Mouse (Mus musculus) myocyte (in vitro differentiated cells): ENCODE measurements at regions not wholly inside any gene's neighbourhood (a gene's known extent, or its start where the extent isn't known, plus 50 kb on each side); places are given as distances from the start of the nearest gene placed in this dataset.

Source experiments
- H3K27me3 ChIP-seq: one replicate; pipeline ENCODE4 v1.6.1; 2011; ENCODE audit not compliant: control insufficient read depth, insufficient read depth, insufficient read length
- H3K36me3 ChIP-seq: one replicate; pipeline ENCODE4 v1.6.1; 2011; ENCODE audit not compliant: control insufficient read depth, insufficient read depth
- H3K4me2 ChIP-seq: one replicate; pipeline ENCODE4 v1.6.1; 2011; ENCODE audit warnings: low read depth, control low read depth
- H3K4me3 ChIP-seq: one replicate; pipeline ENCODE4 v1.5.1; 2011; ENCODE audit warnings: mild to moderate bottlenecking, control low read depth, moderate library complexity
- H3K79me2 ChIP-seq: one replicate; pipeline ENCODE4 v1.6.1; 2011; ENCODE audit not compliant: control insufficient read depth, insufficient read depth
- H3ac ChIP-seq: one replicate; pipeline ENCODE4 v1.6.1; 2011; ENCODE audit not compliant: control insufficient read depth, insufficient read length
- CEBPB ChIP-seq: IDR thresholded peaks from 2 replicates; pipeline ENCODE4 v1.6.1; 2011; ENCODE audit warnings: mild to moderate bottlenecking, moderate library complexity; ENCODE audit not compliant: poor library complexity, insufficient read depth, severe bottlenecking
- E2F4 ChIP-seq: IDR thresholded peaks from one replicate; pipeline ENCODE4 v1.6.1; 2011; ENCODE audit warnings: mild to moderate bottlenecking, control low read depth, moderate library complexity; ENCODE audit not compliant: insufficient read depth
- MAX ChIP-seq: IDR thresholded peaks from one replicate; pipeline ENCODE4 v1.6.1; 2011; ENCODE audit warnings: low read depth, mild to moderate bottlenecking, control low read depth
- MYOD1 ChIP-seq, 3 experiments: IDR thresholded peaks; one replicate each; pipeline ENCODE4 v1.6.1; 2011; ENCODE audit warnings: control low read depth in 2 of 3, low read depth in 2 of 3, mild to moderate bottlenecking in 2 of 3, moderate library complexity in 1 of 3; ENCODE audit not compliant: insufficient read length in 2 of 3, control insufficient read depth in 1 of 3
- MYOG ChIP-seq, 3 experiments: IDR thresholded peaks; one replicate each; pipeline ENCODE4 v1.6.1; 2011; ENCODE audit warnings: control low read depth in 2 of 3, low read depth in 2 of 3, mild to moderate bottlenecking in 2 of 3; ENCODE audit not compliant: insufficient read length in 2 of 3, control insufficient read depth in 1 of 3, insufficient read depth in 1 of 3
- POLR2A ChIP-seq: IDR thresholded peaks from one replicate; pipeline ENCODE4 v1.6.1; 2011; ENCODE audit warnings: low read depth, mild to moderate bottlenecking, control low read depth, moderate library complexity; ENCODE audit not compliant: insufficient read length
- POLR2AphosphoS2 ChIP-seq: IDR thresholded peaks from one replicate; pipeline ENCODE4 v1.6.1; 2011; ENCODE audit warnings: low read depth, control low read depth; ENCODE audit not compliant: insufficient read length
- REST ChIP-seq: IDR thresholded peaks from one replicate; pipeline ENCODE4 v1.6.1; 2011; ENCODE audit warnings: mild to moderate bottlenecking, control low read depth, moderate library complexity; ENCODE audit not compliant: insufficient read depth, insufficient read length
- SRF ChIP-seq: IDR thresholded peaks from one replicate; pipeline ENCODE4 v1.6.1; 2011; ENCODE audit warnings: low read depth; ENCODE audit not compliant: control insufficient read depth, insufficient read length
- TCF12 ChIP-seq: IDR thresholded peaks from one replicate; pipeline ENCODE4 v1.6.1; 2011; ENCODE audit warnings: mild to moderate bottlenecking, control low read depth; ENCODE audit not compliant: poor library complexity, insufficient read depth, severe bottlenecking
- TCF3 ChIP-seq: IDR thresholded peaks from one replicate; pipeline ENCODE4 v1.6.1; 2011; ENCODE audit warnings: low read depth, control low read depth; ENCODE audit not compliant: insufficient read length
- USF1 ChIP-seq: IDR thresholded peaks from one replicate; pipeline ENCODE4 v1.6.1; 2011; ENCODE audit warnings: low read depth, mild to moderate bottlenecking, control low read depth, moderate library complexity

- Histone ChIP-seq H3K27me3 (no peaks in the 10 kb centered on the region), H3K4me2 (no peak overlapping the region), H3ac (no peak overlapping the region), H3K4me3 (no peak overlapping the region), H3K79me2 (no peaks in the 10 kb centered on the region), H3K36me3 (no peaks in the 10 kb centered on the region)
- TF ChIP-seq MAX (no peak), TCF3 (no peak), MYOD1 (IDR thresholded peaks at IDR 0.05; ENCODE audit: control insufficient read depth in 1 of 3, insufficient read length in 2 of 3, low read depth in 2 of 3) (no peak), USF1 (no peak), MYOG (IDR thresholded peaks at IDR 0.05; ENCODE audit: control insufficient read depth in 1 of 3, insufficient read depth in 1 of 3, insufficient read length in 2 of 3, low read depth in 2 of 3) (no peak), SRF (no peak), TCF12 (no peak), POLR2A (no peak), POLR2AphosphoS2 (no peak), E2F4 (no peak), CEBPB (no peak), REST (no peak)
Observed at GRCm38 (mm10) chr4:64500635-64501395, 454.0 kb upstream of the Tnc start.

GRCm38 (mm10) chr4:64521883-64522282 lies 475.1 kb upstream of the Tnc start:
- TF ChIP-seq MYOD1 (IDR thresholded peaks at IDR 0.05; ENCODE audit: control insufficient read depth in 1 of 3, insufficient read length in 2 of 3, low read depth in 2 of 3) (no peak), REST (no peak), MAX (no peak), TCF12 (no peak), TCF3 (no peak), POLR2A (no peak), CEBPB (no peak), SRF (no peak), USF1 (no peak), E2F4 (no peak), POLR2AphosphoS2 (no peak), MYOG (IDR thresholded peaks at IDR 0.05; ENCODE audit: control insufficient read depth in 1 of 3, insufficient read depth in 1 of 3, insufficient read length in 2 of 3, low read depth in 2 of 3) (no peak)

GRCm38 (mm10) chr4:64527724-64528332 lies 481.0 kb upstream of the Tnc start:
- no peak overlapping the region for H3ac ChIP-seq
- H3K36me3 ChIP-seq: no peaks in the 10 kb centered on the region
- no peaks in the 10 kb centered on the region for H3K79me2 ChIP-seq
- TF ChIP-seq TCF12 (no peak), SRF (no peak), MYOG (IDR thresholded peaks at IDR 0.05; ENCODE audit: control insufficient read depth in 1 of 3, insufficient read depth in 1 of 3, insufficient read length in 2 of 3, low read depth in 2 of 3) (no peak), TCF3 (no peak), CEBPB (no peak), POLR2A (no peak), REST (no peak), USF1 (no peak), POLR2AphosphoS2 (no peak), E2F4 (no peak), MYOD1 (IDR thresholded peaks at IDR 0.05; ENCODE audit: control insufficient read depth in 1 of 3, insufficient read length in 2 of 3, low read depth in 2 of 3) (no peak)
- no peaks in the 10 kb centered on the region for H3K27me3 ChIP-seq
- no peak overlapping the region for H3K4me3 ChIP-seq
- H3K4me2 ChIP-seq: no peak overlapping the region

More at GRCm38 (mm10) chr4:64521883-64522282, 475.1 kb upstream of the Tnc start:
- no peaks in the 10 kb centered on the region for H3K27me3 ChIP-seq
- no peaks in the 10 kb centered on the region for H3K79me2 ChIP-seq
- no peak overlapping the region for H3K4me3 ChIP-seq
- no peak overlapping the region for H3K4me2 ChIP-seq
- H3ac ChIP-seq: no peak overlapping the region
- H3K36me3 ChIP-seq: no peaks in the 10 kb centered on the region

- Histone ChIP-seq H3K79me2 (no peaks in the 10 kb centered on the region), H3K4me3 (no peak overlapping the region), H3K4me2 (no peak overlapping the region), H3K27me3 (no peaks in the 10 kb centered on the region), H3K36me3 (no peaks in the 10 kb centered on the region), H3ac (no peak overlapping the region)
- no peak for TF ChIP-seq POLR2A
- TF ChIP-seq MAX: no peak
- TF ChIP-seq MYOD1 (IDR thresholded peaks at IDR 0.05; ENCODE audit: control insufficient read depth in 1 of 3, insufficient read length in 2 of 3, low read depth in 2 of 3): no peak
- no peak for TF ChIP-seq TCF3
- no peak for TF ChIP-seq SRF
- TF ChIP-seq MYOG (IDR thresholded peaks at IDR 0.05; ENCODE audit: control insufficient read depth in 1 of 3, insufficient read depth in 1 of 3, insufficient read length in 2 of 3, low read depth in 2 of 3): no peak
- no peak for TF ChIP-seq CEBPB
- no peak for TF ChIP-seq E2F4
- no peak for TF ChIP-seq POLR2AphosphoS2
- no peak for TF ChIP-seq USF1
- TF ChIP-seq REST: no peak
- TF ChIP-seq TCF12: no peak
Observed at GRCm38 (mm10) chr4:64530585-64530984, 483.8 kb upstream of the Tnc start.
